Mouse (Mus musculus) CD4-positive, CD25-positive, alpha-beta regulatory T cell, adult 4 months (primary cell): ENCODE results near the gene Vmn1r211. TPM values are rescaled to one million over a fixed set of nuclear protein-coding genes. Genes with fewer than 3 reads are reported as not detected.
"Not testable (repeated sequence)": the region's sequence is repeated elsewhere in the genome, so short reads cannot be mapped to it uniquely, and the experiment has no call there.

Experiments
- ATAC-seq: one replicate; pipeline ENCODE4 v1.8.0; 2017
- polyA plus RNA-seq, 2 experiments: library from polyadenylated mRNA; unstranded; fragments of 100-300 nt; shearing (Covaris generic); gene quantifications; one replicate each; pipeline ENCODE4 v1.2.1; 2017

Gene Vmn1r211
- polyA plus RNA-seq, result under 1 TPM in 1 of 2 experiments, not detected in 1; 0.08 TPM

GRCm38 (mm10) chr13:22857461-22857860, at the start of gene Vmn1r211:
Gene Vmn1r211, minus strand, starts transcription at chr13:22857561.
- no peak for ATAC-seq

GRCm38 (mm10) chr13:22884105-22884504, 26.7 kb upstream of the Vmn1r211 start, which contains the start of gene Vmn1r212:
Gene Vmn1r212, minus strand, starts transcription at chr13:22884205.
- ATAC-seq, result no peak

GRCm38 (mm10) chr13:22879257-22879656, 21.9 kb upstream of the Vmn1r211 start:
- ATAC-seq, result no peak

- no peak for ATAC-seq
Observed at GRCm38 (mm10) chr13:22854760-22855159, 2.6 kb downstream of the Vmn1r211 start.

GRCm38 (mm10) chr13:22846798-22847197, 10.6 kb downstream of the Vmn1r211 start:
- no peak for ATAC-seq

- not testable (repeated sequence) for ATAC-seq
Observed at GRCm38 (mm10) chr13:22844304-22844703, 13.1 kb downstream of the Vmn1r211 start.

- ATAC-seq, result no peak
Observed at GRCm38 (mm10) chr13:22831248-22831647, 26.1 kb downstream of the Vmn1r211 start, which contains the start of gene Vmn1r210. Gene Vmn1r210, minus strand, starts transcription at chr13:22831348.

GRCm38 (mm10) chr13:22829395-22829794, 28.0 kb downstream of the Vmn1r211 start:
- not testable (repeated sequence) for ATAC-seq

- ATAC-seq, result not testable (repeated sequence)
Observed at GRCm38 (mm10) chr13:22821601-22822000, 35.8 kb downstream of the Vmn1r211 start.

- ATAC-seq, result not testable (repeated sequence)
Observed at GRCm38 (mm10) chr13:22809582-22809981, 47.8 kb downstream of the Vmn1r211 start, which contains the start of gene Vmn1r209. Gene Vmn1r209, minus strand, starts transcription at chr13:22809682.

Other genes with a start within 250 kb of the Vmn1r211 start
- not detected for gene Vmn1r206, start 233.3 kb downstream of the Vmn1r211 start, polyA plus RNA-seq
- gene Vmn1r207-ps, start 127.9 kb downstream of the Vmn1r211 start, polyA plus RNA-seq, result not detected
- not detected for gene Vmn1r208, start 80.2 kb downstream of the Vmn1r211 start, polyA plus RNA-seq
- not detected for gene Vmn1r209, start 47.9 kb downstream of the Vmn1r211 start, polyA plus RNA-seq
- not detected for gene Vmn1r210, start 26.2 kb downstream of the Vmn1r211 start, polyA plus RNA-seq
- gene Vmn1r212, start 26.6 kb upstream of the Vmn1r211 start, polyA plus RNA-seq, result not detected
- gene Vmn1r213, start 150.1 kb upstream of the Vmn1r211 start, polyA plus RNA-seq, result not detected
- gene Vmn1r214, start 172.9 kb upstream of the Vmn1r211 start, polyA plus RNA-seq, result under 1 TPM in 1 of 2 experiments, not detected in 1; 0.11 TPM
- not detected for gene Vmn1r215, start 210.5 kb upstream of the Vmn1r211 start, polyA plus RNA-seq